Mouse (Mus musculus): Measurements from ENCODE around the gene Elmod1. TPM values are rescaled to one million over a fixed set of nuclear protein-coding genes. Genes with fewer than 3 reads are reported as not detected.

Gene Elmod1
- polyA plus RNA-seq, 1 experiment = 0.04 TPM

DNA sequence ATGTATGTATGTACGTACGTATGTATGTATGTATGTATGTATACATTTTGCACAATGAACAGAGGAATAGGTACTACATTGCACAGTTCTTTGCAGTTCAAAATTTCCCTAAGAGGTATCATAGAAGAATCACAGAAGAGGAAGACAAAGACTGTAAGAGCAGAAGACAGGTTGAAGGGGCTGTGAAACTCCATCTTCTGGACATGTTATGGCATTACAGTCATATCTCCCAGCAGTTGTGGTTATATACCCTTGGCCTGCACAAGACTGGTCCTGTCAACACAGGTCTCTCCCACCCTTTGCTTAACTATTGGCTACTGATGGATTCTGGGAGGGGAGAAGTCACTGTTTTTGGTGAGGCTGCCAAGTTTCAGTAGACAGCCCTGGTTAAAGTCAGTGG is 27.6 kb downstream of the Elmod1 start:
- TF ChIP-seq POLR2A (IDR thresholded peaks at IDR 0.05; ENCODE audit: control insufficient read depth, low read depth, low read length) (no peak), CTCF (IDR thresholded peaks at IDR 0.05; ENCODE audit: control insufficient read depth, insufficient read depth, insufficient replicate concordance, low read depth, low read length) (no peak)
- no peaks in the 10 kb centered on the region for H3K4me1 ChIP-seq (ENCODE audit: control insufficient read depth, insufficient read depth, low read length)
- H3K27me3 ChIP-seq (ENCODE audit: control insufficient read depth, insufficient read depth, low read length) = no peaks in the 10 kb centered on the region
- H3K27ac ChIP-seq (ENCODE audit: control insufficient read depth, insufficient read depth, low read depth, low read length) = no peak overlapping the region
- no peaks in the 10 kb centered on the region for H3K36me3 ChIP-seq (ENCODE audit: control insufficient read depth, insufficient read depth, low read length)
- no peak overlapping the region for H3K4me3 ChIP-seq (ENCODE audit: control insufficient read depth, low read depth, low read length)

DNA sequence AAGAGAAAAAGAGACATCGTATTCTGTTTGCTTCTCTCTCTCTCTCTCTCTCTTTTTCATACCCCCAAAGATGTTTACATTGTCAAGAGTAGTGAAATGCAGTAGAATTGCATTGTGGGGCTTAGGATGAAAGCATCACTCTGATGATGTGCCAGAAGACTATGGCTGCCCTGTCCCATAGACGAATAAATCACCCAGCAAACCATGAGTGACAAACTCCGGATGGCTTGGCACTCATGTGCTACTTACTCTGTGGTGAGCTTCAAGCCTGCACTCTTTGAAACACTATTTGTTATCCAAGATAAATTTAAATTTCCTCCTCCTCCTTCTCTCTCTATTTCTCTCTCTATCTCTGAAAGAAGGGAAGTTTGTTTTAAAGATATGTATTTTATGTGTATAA is 36.5 kb downstream of the Elmod1 start:
- no peaks in the 10 kb centered on the region for H3K27me3 ChIP-seq (ENCODE audit: control insufficient read depth, insufficient read depth, low read length)

DNA sequence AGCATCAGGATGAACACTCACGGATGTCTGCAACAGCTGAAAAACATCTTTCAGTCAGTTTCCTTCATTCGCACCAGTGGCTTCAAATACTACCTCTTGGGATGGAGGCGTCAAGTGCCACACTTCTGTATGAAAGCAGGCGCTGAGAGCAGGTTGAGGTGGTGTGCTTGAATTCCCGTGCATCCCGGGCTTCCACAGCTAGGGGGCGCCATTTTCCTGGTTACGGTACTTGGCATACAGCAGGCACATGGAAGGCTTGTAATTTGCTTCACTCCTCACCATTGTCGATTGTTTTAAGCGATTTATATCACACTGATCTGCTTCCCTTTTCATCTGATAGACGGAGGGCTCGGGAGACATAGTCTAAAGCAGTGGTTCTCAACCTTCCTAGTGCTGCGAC is 40.9 kb downstream of the Elmod1 start:
- H3K4me3 ChIP-seq (ENCODE audit: control insufficient read depth, low read depth, low read length) = no peak overlapping the region
- no peaks in the 10 kb centered on the region for H3K27me3 ChIP-seq (ENCODE audit: control insufficient read depth, insufficient read depth, low read length)
- H3K4me1 ChIP-seq (ENCODE audit: control insufficient read depth, insufficient read depth, low read length) = peaks cover 6% of the 10 kb centered on the region
- no peak overlapping the region for H3K27ac ChIP-seq (ENCODE audit: control insufficient read depth, insufficient read depth, low read depth, low read length)
- TF ChIP-seq POLR2A (IDR thresholded peaks at IDR 0.05; ENCODE audit: control insufficient read depth, low read depth, low read length) (no peak), CTCF (IDR thresholded peaks at IDR 0.05; ENCODE audit: control insufficient read depth, insufficient read depth, insufficient replicate concordance, low read depth, low read length) (peak; percentile 96)
- no peaks in the 10 kb centered on the region for H3K36me3 ChIP-seq (ENCODE audit: control insufficient read depth, insufficient read depth, low read length)

More for the DNA sequence above, 36.5 kb downstream of the Elmod1 start:
- H3K4me3 ChIP-seq (ENCODE audit: control insufficient read depth, low read depth, low read length) = no peak overlapping the region
- H3K27ac ChIP-seq (ENCODE audit: control insufficient read depth, insufficient read depth, low read depth, low read length) = no peak overlapping the region
- no peaks in the 10 kb centered on the region for H3K36me3 ChIP-seq (ENCODE audit: control insufficient read depth, insufficient read depth, low read length)
- TF ChIP-seq CTCF (IDR thresholded peaks at IDR 0.05; ENCODE audit: control insufficient read depth, insufficient read depth, insufficient replicate concordance, low read depth, low read length) (no peak), POLR2A (IDR thresholded peaks at IDR 0.05; ENCODE audit: control insufficient read depth, low read depth, low read length) (no peak)
- H3K4me1 ChIP-seq (ENCODE audit: control insufficient read depth, insufficient read depth, low read length) = peaks cover 6% of the 10 kb centered on the region

DNA sequence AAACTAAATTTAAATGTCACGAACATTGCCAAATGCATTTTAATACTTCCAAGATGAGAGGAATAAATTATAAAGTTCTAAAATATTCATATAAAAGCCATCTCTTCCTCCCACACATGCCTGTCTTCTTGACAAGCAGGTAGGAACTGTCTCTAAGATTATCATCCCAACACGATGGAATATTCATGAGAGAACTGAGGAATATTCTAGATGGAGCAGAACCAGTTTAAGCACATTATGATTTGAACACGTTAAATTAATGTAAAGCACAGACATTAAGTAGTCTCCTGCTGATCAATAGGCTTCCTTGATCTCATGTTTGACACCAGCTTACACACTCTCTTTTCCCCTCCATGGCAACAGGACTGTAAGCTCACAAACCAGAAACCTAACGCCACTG is 41.7 kb downstream of the Elmod1 start:
- no peak overlapping the region for H3K27ac ChIP-seq (ENCODE audit: control insufficient read depth, insufficient read depth, low read depth, low read length)
- TF ChIP-seq POLR2A (IDR thresholded peaks at IDR 0.05; ENCODE audit: control insufficient read depth, low read depth, low read length) = no peak
- TF ChIP-seq CTCF (IDR thresholded peaks at IDR 0.05; ENCODE audit: control insufficient read depth, insufficient read depth, insufficient replicate concordance, low read depth, low read length) = no peak

DNA sequence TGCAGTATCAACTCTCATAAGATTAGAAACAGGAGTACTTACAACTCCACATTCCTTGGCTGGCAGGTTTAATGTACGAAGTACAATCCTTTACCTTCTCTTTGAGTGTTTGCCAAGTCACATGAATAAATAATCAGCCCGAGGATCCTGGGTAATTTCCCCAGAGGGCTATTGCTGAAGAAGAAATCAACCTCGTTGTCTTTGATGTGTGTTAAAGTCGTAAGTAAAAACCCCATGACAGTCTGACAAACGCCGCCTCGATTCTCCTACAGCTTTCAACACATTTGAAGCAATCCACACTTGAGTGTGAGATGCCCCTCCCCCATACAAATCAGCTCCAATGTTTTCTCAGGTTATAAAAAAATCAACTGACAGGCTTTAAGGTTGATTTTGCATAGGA is 44.2 kb downstream of the Elmod1 start:
- no peaks in the 10 kb centered on the region for H3K36me3 ChIP-seq (ENCODE audit: control insufficient read depth, insufficient read depth, low read length)
- TF ChIP-seq CTCF (IDR thresholded peaks at IDR 0.05; ENCODE audit: control insufficient read depth, insufficient read depth, insufficient replicate concordance, low read depth, low read length) (no peak), POLR2A (IDR thresholded peaks at IDR 0.05; ENCODE audit: control insufficient read depth, low read depth, low read length) (no peak)
- H3K4me3 ChIP-seq (ENCODE audit: control insufficient read depth, low read depth, low read length) = no peak overlapping the region
- no peak overlapping the region for H3K27ac ChIP-seq (ENCODE audit: control insufficient read depth, insufficient read depth, low read depth, low read length)
- no peaks in the 10 kb centered on the region for H3K27me3 ChIP-seq (ENCODE audit: control insufficient read depth, insufficient read depth, low read length)
- peaks cover 3% of the 10 kb centered on the region for H3K4me1 ChIP-seq (ENCODE audit: control insufficient read depth, insufficient read depth, low read length)

More for the DNA sequence above, 41.7 kb downstream of the Elmod1 start:
- H3K4me3 ChIP-seq (ENCODE audit: control insufficient read depth, low read depth, low read length) = no peak overlapping the region
- H3K36me3 ChIP-seq (ENCODE audit: control insufficient read depth, insufficient read depth, low read length) = no peaks in the 10 kb centered on the region
- peaks cover 6% of the 10 kb centered on the region for H3K4me1 ChIP-seq (ENCODE audit: control insufficient read depth, insufficient read depth, low read length)
- no peaks in the 10 kb centered on the region for H3K27me3 ChIP-seq (ENCODE audit: control insufficient read depth, insufficient read depth, low read length)

DNA sequence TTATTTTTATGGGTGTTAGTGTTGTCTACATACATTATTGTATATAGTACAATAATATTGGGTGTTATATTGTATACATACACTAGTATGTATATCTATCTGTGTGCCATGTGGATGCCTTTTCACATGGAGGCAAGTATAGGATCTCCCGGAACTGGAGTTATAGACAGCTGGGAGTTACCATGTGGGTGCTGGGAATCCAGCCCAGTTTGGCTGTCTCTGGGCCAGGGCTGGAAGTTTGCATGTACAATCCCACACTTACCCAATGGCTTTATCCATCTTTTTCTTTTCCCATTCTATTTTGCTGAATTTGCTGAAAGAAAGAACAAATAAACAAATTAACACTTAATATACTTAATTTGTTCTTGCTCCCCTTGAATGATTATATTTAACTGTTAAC is 54.0 kb downstream of the Elmod1 start:
- TF ChIP-seq POLR2A (IDR thresholded peaks at IDR 0.05; ENCODE audit: control insufficient read depth, low read depth, low read length) = no peak
- TF ChIP-seq CTCF (IDR thresholded peaks at IDR 0.05; ENCODE audit: control insufficient read depth, insufficient read depth, insufficient replicate concordance, low read depth, low read length) = no peak
- no peaks in the 10 kb centered on the region for H3K4me1 ChIP-seq (ENCODE audit: control insufficient read depth, insufficient read depth, low read length)
- no peak overlapping the region for H3K27ac ChIP-seq (ENCODE audit: control insufficient read depth, insufficient read depth, low read depth, low read length)
- no peaks in the 10 kb centered on the region for H3K27me3 ChIP-seq (ENCODE audit: control insufficient read depth, insufficient read depth, low read length)
- no peak overlapping the region for H3K4me3 ChIP-seq (ENCODE audit: control insufficient read depth, low read depth, low read length)
- no peaks in the 10 kb centered on the region for H3K36me3 ChIP-seq (ENCODE audit: control insufficient read depth, insufficient read depth, low read length)

DNA sequence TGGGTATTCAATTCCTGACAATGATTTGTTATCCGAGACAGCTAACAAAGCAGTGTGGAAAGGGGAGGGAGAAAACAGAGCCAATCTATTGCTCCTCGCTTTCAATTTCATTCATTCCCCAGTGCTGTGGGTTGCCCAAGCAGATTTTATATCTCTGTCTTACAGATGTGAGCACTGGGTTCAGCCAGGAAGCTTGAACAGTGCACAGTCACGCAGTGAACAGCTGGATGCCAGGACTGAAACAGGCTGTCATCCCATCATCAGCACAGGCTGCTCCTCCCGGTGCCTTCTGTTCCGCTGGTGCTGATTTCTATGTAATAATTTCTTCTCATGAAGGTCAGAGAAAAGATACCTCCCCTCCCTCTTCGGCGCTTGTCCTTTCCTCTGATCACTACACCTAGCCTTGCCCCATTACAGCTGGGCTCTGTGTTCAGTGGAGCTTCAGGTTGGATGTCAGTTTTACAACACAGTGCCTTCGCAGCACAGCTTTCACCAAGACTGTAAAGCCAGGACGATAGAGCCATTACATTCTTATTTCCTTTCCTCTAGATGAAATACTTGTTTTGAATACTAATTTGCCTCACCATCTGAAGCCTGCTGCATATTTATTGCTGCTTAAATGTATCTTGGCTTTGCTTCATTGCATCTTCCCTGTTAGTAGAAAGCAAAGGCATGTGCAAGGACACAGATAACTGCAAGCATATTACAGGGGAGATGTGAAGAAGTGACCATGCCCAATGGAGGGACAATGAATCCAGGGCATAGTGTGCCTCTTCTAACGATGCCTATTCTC is 59.0 kb downstream of the Elmod1 start:
- Histone ChIP-seq H3K27me3 (ENCODE audit: control insufficient read depth, insufficient read depth, low read length) (no peaks in the 10 kb centered on the region), H3K4me1 (ENCODE audit: control insufficient read depth, insufficient read depth, low read length) (no peaks in the 10 kb centered on the region), H3K4me3 (ENCODE audit: control insufficient read depth, low read depth, low read length) (no peak overlapping the region), H3K36me3 (ENCODE audit: control insufficient read depth, insufficient read depth, low read length) (no peaks in the 10 kb centered on the region), H3K27ac (ENCODE audit: control insufficient read depth, insufficient read depth, low read depth, low read length) (no peak overlapping the region)
- TF ChIP-seq POLR2A (IDR thresholded peaks at IDR 0.05; ENCODE audit: control insufficient read depth, low read depth, low read length) = no peak
- no peak for TF ChIP-seq CTCF (IDR thresholded peaks at IDR 0.05; ENCODE audit: control insufficient read depth, insufficient read depth, insufficient replicate concordance, low read depth, low read length)
